In the genomic region with DNA sequence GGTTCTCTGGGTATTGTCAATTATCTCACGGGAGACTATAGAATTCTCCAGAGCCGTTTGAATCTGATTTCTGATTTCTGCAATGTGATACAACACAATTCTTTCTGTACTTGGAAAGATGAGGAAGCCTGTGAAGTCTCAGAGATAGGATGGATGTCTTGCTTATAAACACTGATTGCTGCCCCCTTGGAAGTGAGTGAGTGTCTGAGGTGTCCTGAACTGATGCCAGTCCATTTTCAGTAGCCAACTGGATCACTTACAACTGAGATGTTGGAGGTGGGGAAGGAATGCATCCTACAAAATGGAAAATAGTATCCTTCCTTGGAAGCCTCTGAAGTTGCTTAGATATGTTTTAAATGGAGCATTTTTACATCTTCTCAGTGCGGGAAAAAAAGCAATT, we compare ENCODE assay signal across 18 mouse cellular contexts.
"Had no signal": no experiment of that assay in that cellular context is flagged by ENCODE, and none has a peak within 500 bp of the region (broad histone marks: within the 10 kb centered on the region; RNA-seq: fewer than 3 reads in every experiment).

No protein-coding gene starts in this region.

- DNase-seq: cerebellum, adult 2 months; cerebellum, adult 9-11 months; cerebellum, postnatal 25 days; cerebellum, postnatal 36 days; embryo, embryonic 11 days; forebrain, postnatal 0 days; gastrocnemius, adult 2 months; gastrocnemius, postnatal 10 days; gastrocnemius, postnatal 14 days; gastrocnemius, postnatal 25 days; gastrocnemius, postnatal 36 days; heart, adult 11 months; heart, adult 18-20 months; heart, adult 2 months had no signal

- ATAC-seq: forebrain, embryonic 13.5 days; forebrain, embryonic 14.5 days; forebrain, embryonic 15.5 days; forebrain, embryonic 16.5 days; forebrain, postnatal 0 days had no signal
